Mouse (Mus musculus) bone marrow macrophage, adult 2 months (primary cell): ENCODE data around the gene Srgap3.

Source experiments
- CTCF ChIP-seq: IDR thresholded peaks from 2 replicates; pipeline ENCODE4 v1.5.1; 2012; ENCODE audit warnings: low read depth, mild to moderate bottlenecking, low read length, moderate library complexity
- POLR2A ChIP-seq: IDR thresholded peaks from 2 replicates; pipeline ENCODE4 v1.6.1; 2012; ENCODE audit warnings: mild to moderate bottlenecking, low read depth, low read length, borderline replicate concordance

- TF ChIP-seq POLR2A (no peak), CTCF (no peak)
These were observed 215.7 kb downstream of the Srgap3 start for GRCm38 (mm10) chr6:112731386-112731785.
